Comparison of ENCODE assay signal across 27 mouse cellular contexts in the genomic region with DNA sequence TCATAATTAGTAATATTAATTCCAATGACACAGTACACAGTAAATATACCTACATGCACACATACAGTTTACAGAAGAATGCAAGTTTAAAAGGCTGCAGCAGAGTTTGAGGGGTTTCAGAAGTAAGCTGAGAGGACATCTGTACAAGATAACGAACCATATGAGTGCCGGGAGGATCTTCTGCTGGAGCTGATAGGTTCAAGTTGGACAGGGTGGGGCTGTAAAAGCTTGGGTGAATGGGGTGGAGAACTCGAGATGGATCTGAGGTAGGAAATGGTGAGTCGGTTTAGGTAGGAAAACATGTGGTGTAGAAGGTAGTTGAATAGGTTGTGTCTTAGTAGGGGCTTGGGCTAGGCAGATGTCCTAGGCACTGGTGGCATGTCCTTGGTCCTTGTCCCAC.
DNase-seq lines count a peak whose midpoint lies in the region; ATAC-seq and TF ChIP-seq lines count a peak whose summit lies in the region.
"Had no signal": no experiment of that assay in that cellular context is flagged by ENCODE, and none has a peak within 500 bp of the region (broad histone marks: within the 10 kb centered on the region; RNA-seq: fewer than 3 reads in every experiment).

No protein-coding gene starts in this region.

- H3K4me3 ChIP-seq in liver, embryonic 11.5 days (ENCODE audit: low read depth, low read length), result no peak overlapping the region
- H3K4me3 ChIP-seq in liver, embryonic 13.5 days (replicated peaks), result no peak overlapping the region
- no peak overlapping the region for H3K4me3 ChIP-seq in kidney, adult 2 months (ENCODE audit: insufficient read depth, low read depth, low read length)
- H3K4me3 ChIP-seq: embryonic facial prominence, embryonic 13.5 days; embryonic facial prominence, embryonic 15.5 days; erythroblast, embryonic 14.5 days; forebrain, embryonic 10.5 days; forebrain, embryonic 12.5 days had no signal

- no peak overlapping the region for H3K4me2 ChIP-seq in liver, embryonic 11.5 days
- H3K4me2 ChIP-seq in liver, embryonic 13.5 days, result no peak overlapping the region
- H3K4me2 ChIP-seq: embryonic facial prominence, embryonic 13.5 days; embryonic facial prominence, embryonic 15.5 days; forebrain, embryonic 12.5 days had no signal

- H3K36me3 ChIP-seq in liver, embryonic 11.5 days (ENCODE audit: control insufficient read depth, insufficient read depth, low read length), result no peaks in the 10 kb centered on the region
- no peaks in the 10 kb centered on the region for H3K36me3 ChIP-seq in liver, embryonic 13.5 days
- H3K36me3 ChIP-seq in kidney, adult 2 months (ENCODE audit: control insufficient read depth, insufficient read depth, low read length), result no peaks in the 10 kb centered on the region
- H3K36me3 ChIP-seq: embryonic facial prominence, embryonic 13.5 days; embryonic facial prominence, embryonic 15.5 days; forebrain, embryonic 10.5 days; forebrain, embryonic 12.5 days; G1E had no signal

- no peak for TF ChIP-seq CTCF in kidney, adult 2 months (conservative IDR thresholded peaks at IDR 0.05; ENCODE audit: insufficient read depth, insufficient read length, low read depth, low read length)

- H3K4me1 ChIP-seq in liver, embryonic 11.5 days (replicated peaks; ENCODE audit: control insufficient read depth, insufficient read depth, low read length), result no peaks in the 10 kb centered on the region
- H3K4me1 ChIP-seq in liver, embryonic 13.5 days (replicated peaks), result no peaks in the 10 kb centered on the region
- no peaks in the 10 kb centered on the region for H3K4me1 ChIP-seq in kidney, adult 2 months (ENCODE audit: control insufficient read depth, insufficient read depth, low read length)
- H3K4me1 ChIP-seq: embryonic facial prominence, embryonic 13.5 days; embryonic facial prominence, embryonic 15.5 days; forebrain, embryonic 12.5 days had no signal

- no peaks in the 10 kb centered on the region for H3K9me3 ChIP-seq in liver, embryonic 11.5 days (ENCODE audit: control insufficient read depth, low read length)
- H3K9me3 ChIP-seq in liver, embryonic 13.5 days (replicated peaks), result no peaks in the 10 kb centered on the region
- H3K9me3 ChIP-seq: embryonic facial prominence, embryonic 13.5 days; embryonic facial prominence, embryonic 15.5 days; forebrain, embryonic 10.5 days had no signal

- no peak for TF ChIP-seq POLR2A in kidney, adult 2 months (IDR thresholded peaks at IDR 0.05; ENCODE audit: low read depth, low read length)

- ATAC-seq in liver, embryonic 11.5 days (replicated peaks; ENCODE audit: low FRiP score), result 0 out of 2 replicates have a peak, but pooled peaks have one; percentile 41
- peak; percentile 57; the same call in 1 of the 2 replicates for ATAC-seq in liver, embryonic 13.5 days (ENCODE audit: low read depth)
- ATAC-seq: activated CD4-positive, CD25-positive, alpha-beta regulatory T cell, adult 4 months; CD4-positive, CD25-positive, alpha-beta regulatory T cell, adult 4 months; forebrain, embryonic 14.5 days; forebrain, embryonic 16.5 days; Patski had no signal

- H3K27ac ChIP-seq in liver, embryonic 11.5 days (ENCODE audit: low read depth, low read length), result no peak overlapping the region
- H3K27ac ChIP-seq in liver, embryonic 13.5 days, result no peak overlapping the region
- no peak overlapping the region for H3K27ac ChIP-seq in kidney, adult 2 months (ENCODE audit: insufficient read depth, low read depth, low read length)
- H3K27ac ChIP-seq: embryonic facial prominence, embryonic 13.5 days; embryonic facial prominence, embryonic 15.5 days; forebrain, embryonic 10.5 days; forebrain, embryonic 12.5 days had no signal

- H3K9ac ChIP-seq in liver, embryonic 11.5 days (ENCODE audit: low read depth, low read length), result no peak overlapping the region
- no peak overlapping the region for H3K9ac ChIP-seq in liver, embryonic 13.5 days
- H3K9ac ChIP-seq: embryonic facial prominence, embryonic 13.5 days; embryonic facial prominence, embryonic 15.5 days; forebrain, embryonic 12.5 days had no signal

- no peaks in the 10 kb centered on the region for H3K27me3 ChIP-seq in liver, embryonic 11.5 days (replicated peaks; ENCODE audit: control insufficient read depth, insufficient read depth, low read length)
- no peaks in the 10 kb centered on the region for H3K27me3 ChIP-seq in liver, embryonic 13.5 days
- H3K27me3 ChIP-seq in kidney, adult 2 months (replicated peaks; ENCODE audit: control insufficient read depth, insufficient read depth, low read length), result no peaks in the 10 kb centered on the region; the same call in 1 of the 2 replicates
- H3K27me3 ChIP-seq: CH12.LX; embryonic facial prominence, embryonic 13.5 days; embryonic facial prominence, embryonic 15.5 days; forebrain, embryonic 12.5 days; Patski had no signal

- WGBS in liver, embryonic 11.5 days, result 55% methylated on average over 4 of the region's 4 CpGs
- 49% methylated on average over 4 of the region's 4 CpGs for WGBS in liver, embryonic 13.5 days (ENCODE audit: insufficient replicate concordance)
- 76% methylated on average over 4 of the region's 4 CpGs for WGBS in kidney, adult 2 months

- DNase-seq in liver, embryonic 11.5 days (ENCODE audit: low spot score), result no peak
- no peak for DNase-seq in liver
- peak; percentile 0 for DNase-seq in c-Kit-negative CD71-positive TER-119-positive erythroid progenitor cells, embryonic 14.5 days (ENCODE audit: low read depth, low spot score)
- DNase-seq in liver, embryonic 13.5 days, result no peak
- DNase-seq in kidney, adult 2 months, result no peak
- no peak for DNase-seq in neural tube, embryonic 10.5 days (ENCODE audit: extremely low spot score, low spot score)
- DNase-seq: adrenal gland, adult 8-10 months; adrenal gland, postnatal 14 days; adrenal gland, postnatal 36 days; B cell, adult 2 months; cerebellum, adult 11-12 months; cerebellum, adult 2 months; cerebellum, adult 9-10 months; cerebellum, postnatal 10 days; cerebellum, postnatal 25 days had no signal
